Mouse (Mus musculus): ENCODE results near the gene Pdgfa. TPM values are rescaled to one million over a fixed set of nuclear protein-coding genes. Genes with fewer than 3 reads are reported as not detected.
A peak's percentile ranks its signal among the peaks of the same experiment; 100 is the strongest.

Pdgfa gene
- polyA plus RNA-seq, 1 experiment from 2014 or later: 14.5 TPM

- H3K27me3 ChIP-seq (replicated peaks; ENCODE audit: control insufficient read depth, insufficient read depth, low read length): no peaks in the 10 kb centered on the region
- no peak for ATAC-seq
- whole genome bisulfite sequencing: 75% methylated on average over 2 of the region's 2 CpGs
- no peaks in the 10 kb centered on the region for H3K36me3 ChIP-seq (ENCODE audit: control insufficient read depth, insufficient read depth, low read length)
- no peak overlapping the region for H3K27ac ChIP-seq (ENCODE audit: low read depth, low read length)
- no peak for DNase-seq (ENCODE audit: low spot score)
- no peaks in the 10 kb centered on the region for H3K9me3 ChIP-seq (replicated peaks; ENCODE audit: control insufficient read depth, low read length)
- H3K4me2 ChIP-seq (ENCODE audit: low read length): no peak overlapping the region
- H3K9ac ChIP-seq (ENCODE audit: low read length): no peak overlapping the region
- H3K4me1 ChIP-seq (ENCODE audit: control insufficient read depth, insufficient read depth, low read length): peaks cover 13% of the 10 kb centered on the region
- H3K4me3 ChIP-seq (ENCODE audit: low read depth, low read length): no peak overlapping the region
These were observed 45.9 kb downstream of the Pdgfa start for GRCm38 (mm10) chr5:138951305-138951704.

DNA sequence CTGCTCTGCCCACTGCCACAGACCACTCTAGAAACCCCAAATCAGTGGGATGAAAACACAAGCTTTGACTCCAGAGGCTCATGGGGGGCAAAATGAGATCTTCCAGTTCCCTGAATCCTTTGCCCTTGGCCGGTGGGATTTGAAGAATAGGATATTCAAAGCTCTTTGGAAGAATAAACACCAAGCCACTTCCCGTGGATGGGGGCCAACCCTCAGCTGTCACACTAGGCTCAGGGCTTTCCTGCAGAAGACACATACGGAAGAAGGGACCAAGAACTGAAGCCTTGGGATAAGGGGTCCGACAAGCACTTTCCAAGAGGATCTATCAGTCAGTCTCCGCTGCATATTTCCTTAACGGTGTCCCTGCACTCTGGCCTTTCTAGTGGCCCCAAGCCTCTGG lies 48.0 kb downstream of the Pdgfa start:
- Histone ChIP-seq H3K4me3 (ENCODE audit: low read depth, low read length) (no peak overlapping the region), H3K36me3 (ENCODE audit: control insufficient read depth, insufficient read depth, low read length) (no peaks in the 10 kb centered on the region), H3K4me2 (ENCODE audit: low read length) (no peak overlapping the region), H3K27me3 (replicated peaks; ENCODE audit: control insufficient read depth, insufficient read depth, low read length) (no peaks in the 10 kb centered on the region), H3K27ac (ENCODE audit: low read depth, low read length) (no peak overlapping the region), H3K9me3 (replicated peaks; ENCODE audit: control insufficient read depth, low read length) (no peaks in the 10 kb centered on the region), H3K4me1 (ENCODE audit: control insufficient read depth, insufficient read depth, low read length) (peaks cover 13% of the 10 kb centered on the region), H3K9ac (ENCODE audit: low read length) (no peak overlapping the region)
- DNase-seq (ENCODE audit: low spot score): no peak
- no peak for ATAC-seq
- 71% methylated on average over 6 of the region's 6 CpGs for WGBS

DNA sequence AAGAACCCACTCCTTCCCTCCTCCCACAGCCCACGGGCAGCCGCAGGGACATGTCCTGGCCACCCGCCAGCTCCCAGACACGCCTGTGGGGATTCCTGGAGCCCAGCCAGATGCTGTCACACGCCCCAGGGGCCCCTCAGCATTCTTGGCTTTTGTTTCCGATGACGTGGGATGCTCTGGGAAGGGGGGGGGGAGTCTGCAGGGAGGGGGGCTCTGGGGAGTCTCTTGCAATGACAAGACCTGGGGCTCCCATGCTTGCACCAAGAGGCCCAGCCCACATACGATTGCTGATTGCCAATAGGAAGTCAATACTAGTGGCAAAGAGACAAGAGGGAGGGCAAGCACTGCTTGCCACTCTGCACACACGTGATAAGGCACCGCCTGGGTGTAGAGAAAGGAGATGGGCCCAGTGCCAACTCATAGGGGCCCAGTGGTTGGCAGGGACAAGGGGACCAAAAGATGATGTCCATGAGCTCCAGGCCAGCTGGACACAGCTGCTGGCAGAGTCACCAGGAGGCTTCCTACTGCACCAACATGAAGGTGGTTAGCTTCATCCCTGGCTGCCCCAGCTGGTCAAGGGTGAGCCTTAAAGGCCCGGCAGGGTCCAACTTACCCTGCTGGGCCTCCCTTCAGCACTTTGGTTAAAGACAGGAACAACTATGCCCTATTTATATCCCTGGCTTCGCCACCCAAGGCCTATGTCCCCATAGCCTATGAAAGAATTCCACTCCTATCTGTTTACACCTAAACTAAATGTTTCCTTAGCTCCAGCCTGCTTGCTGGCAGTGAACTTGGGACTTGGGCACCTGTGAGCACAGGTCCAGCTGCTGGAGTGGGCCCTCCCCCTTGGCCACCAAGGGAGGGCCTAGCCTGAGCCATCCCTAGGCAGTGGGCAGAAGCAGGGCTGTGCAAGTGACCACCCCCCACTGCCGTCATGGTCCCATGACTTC lies 48.9 kb downstream of the Pdgfa start:
- H3K27ac ChIP-seq (ENCODE audit: low read depth, low read length): peak overlapping the region; percentile 2; the same call in 1 of the 2 replicates
- H3K27me3 ChIP-seq (replicated peaks; ENCODE audit: control insufficient read depth, insufficient read depth, low read length): no peaks in the 10 kb centered on the region
- peak; percentile 83 for ATAC-seq
- 23% methylated on average over 13 of the region's 13 CpGs for WGBS
- H3K4me3 ChIP-seq (ENCODE audit: low read depth, low read length): no peak overlapping the region
- H3K36me3 ChIP-seq (ENCODE audit: control insufficient read depth, insufficient read depth, low read length): no peaks in the 10 kb centered on the region
- H3K9ac ChIP-seq (ENCODE audit: low read length): no peak overlapping the region
- DNase-seq (ENCODE audit: low spot score): peak; percentile 73
- H3K9me3 ChIP-seq (replicated peaks; ENCODE audit: control insufficient read depth, low read length): no peaks in the 10 kb centered on the region
- H3K4me2 ChIP-seq (ENCODE audit: low read length): peak overlapping the region; percentile 23; the same call in 1 of the 2 replicates
- peaks cover 13% of the 10 kb centered on the region for H3K4me1 ChIP-seq (ENCODE audit: control insufficient read depth, insufficient read depth, low read length)

- Histone ChIP-seq H3K4me2 (ENCODE audit: low read length) (no peak overlapping the region), H3K4me1 (ENCODE audit: control insufficient read depth, insufficient read depth, low read length) (peaks cover 13% of the 10 kb centered on the region), H3K4me3 (ENCODE audit: low read depth, low read length) (no peak overlapping the region), H3K27me3 (replicated peaks; ENCODE audit: control insufficient read depth, insufficient read depth, low read length) (no peaks in the 10 kb centered on the region), H3K9ac (ENCODE audit: low read length) (no peak overlapping the region), H3K27ac (ENCODE audit: low read depth, low read length) (0 out of 2 replicates have a peak overlapping the region, but pooled peaks have one; percentile 2), H3K9me3 (replicated peaks; ENCODE audit: control insufficient read depth, low read length) (no peaks in the 10 kb centered on the region), H3K36me3 (ENCODE audit: control insufficient read depth, insufficient read depth, low read length) (no peaks in the 10 kb centered on the region)
- ATAC-seq (0 out of 2 replicates have a peak, but pooled peaks have one; percentile 32), DNase-seq (ENCODE audit: low spot score) (peak; percentile 40)
- WGBS: 42% methylated on average over 5 of the region's 5 CpGs
These were observed 49.7 kb downstream of the Pdgfa start for GRCm38 (mm10) chr5:138947487-138947886.

DNA sequence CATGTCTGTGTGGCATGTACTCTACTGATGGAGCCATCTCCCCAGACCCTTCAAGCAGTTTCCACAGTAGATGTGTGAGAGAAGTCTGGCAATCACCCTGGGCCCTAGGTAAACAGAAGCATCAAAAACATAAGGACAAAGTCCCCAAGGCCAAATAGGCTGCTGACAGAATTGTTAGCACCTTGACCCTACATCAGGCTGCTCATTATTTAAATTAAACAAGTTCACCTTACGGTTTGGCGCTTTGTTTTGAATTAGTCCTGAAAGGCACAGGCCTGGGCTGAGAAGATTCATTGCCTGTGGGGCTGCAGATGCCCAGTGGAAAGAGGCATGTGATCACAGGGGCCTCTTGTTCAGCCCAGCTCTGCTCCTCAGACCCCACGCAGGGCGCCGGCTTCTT lies 50.2 kb downstream of the Pdgfa start:
- H3K9me3 ChIP-seq (replicated peaks; ENCODE audit: control insufficient read depth, low read length): no peaks in the 10 kb centered on the region
- H3K4me1 ChIP-seq (ENCODE audit: control insufficient read depth, insufficient read depth, low read length): peaks cover 13% of the 10 kb centered on the region
- H3K36me3 ChIP-seq (ENCODE audit: control insufficient read depth, insufficient read depth, low read length): no peaks in the 10 kb centered on the region
- H3K4me2 ChIP-seq (ENCODE audit: low read length): no peak overlapping the region
- peak; percentile 18; the same call in 1 of the 2 replicates for ATAC-seq
- no peak overlapping the region for H3K4me3 ChIP-seq (ENCODE audit: low read depth, low read length)
- H3K27me3 ChIP-seq (replicated peaks; ENCODE audit: control insufficient read depth, insufficient read depth, low read length): no peaks in the 10 kb centered on the region
- no peak for DNase-seq (ENCODE audit: low spot score)
- 66% methylated on average over 5 of the region's 5 CpGs for WGBS
- H3K9ac ChIP-seq (ENCODE audit: low read length): no peak overlapping the region
- H3K27ac ChIP-seq (ENCODE audit: low read depth, low read length): no peak overlapping the region

GRCm38 (mm10) chr5:138945011-138945410 lies 52.2 kb downstream of the Pdgfa start:
- no peak overlapping the region for H3K27ac ChIP-seq (ENCODE audit: low read depth, low read length)
- H3K4me2 ChIP-seq (ENCODE audit: low read length): no peak overlapping the region
- no peaks in the 10 kb centered on the region for H3K27me3 ChIP-seq (replicated peaks; ENCODE audit: control insufficient read depth, insufficient read depth, low read length)
- ATAC-seq (no peak), DNase-seq (ENCODE audit: low spot score) (no peak)
- peaks cover 13% of the 10 kb centered on the region for H3K4me1 ChIP-seq (ENCODE audit: control insufficient read depth, insufficient read depth, low read length)
- no peak overlapping the region for H3K4me3 ChIP-seq (ENCODE audit: low read depth, low read length)
- no peaks in the 10 kb centered on the region for H3K9me3 ChIP-seq (replicated peaks; ENCODE audit: control insufficient read depth, low read length)
- no peaks in the 10 kb centered on the region for H3K36me3 ChIP-seq (ENCODE audit: control insufficient read depth, insufficient read depth, low read length)
- H3K9ac ChIP-seq (ENCODE audit: low read length): no peak overlapping the region
- 91% methylated on average over 3 of the region's 3 CpGs for WGBS

GRCm38 (mm10) chr5:138944551-138944950 lies 52.6 kb downstream of the Pdgfa start:
- no peak overlapping the region for H3K9ac ChIP-seq (ENCODE audit: low read length)
- WGBS: 85% methylated on average over 7 of the region's 7 CpGs
- H3K36me3 ChIP-seq (ENCODE audit: control insufficient read depth, insufficient read depth, low read length): no peaks in the 10 kb centered on the region

GRCm38 (mm10) chr5:138941842-138942241 lies 55.3 kb downstream of the Pdgfa start:
- WGBS: 80% methylated on average over 8 of the region's 8 CpGs
- Histone ChIP-seq H3K36me3 (ENCODE audit: control insufficient read depth, insufficient read depth, low read length) (no peaks in the 10 kb centered on the region), H3K9me3 (replicated peaks; ENCODE audit: control insufficient read depth, low read length) (no peaks in the 10 kb centered on the region), H3K4me2 (ENCODE audit: low read length) (no peak overlapping the region), H3K27me3 (replicated peaks; ENCODE audit: control insufficient read depth, insufficient read depth, low read length) (no peaks in the 10 kb centered on the region), H3K4me3 (ENCODE audit: low read depth, low read length) (no peak overlapping the region), H3K27ac (ENCODE audit: low read depth, low read length) (no peak overlapping the region), H3K9ac (ENCODE audit: low read length) (no peak overlapping the region), H3K4me1 (ENCODE audit: control insufficient read depth, insufficient read depth, low read length) (no peaks in the 10 kb centered on the region)
- ATAC-seq (no peak), DNase-seq (ENCODE audit: low spot score) (no peak)

More at GRCm38 (mm10) chr5:138944551-138944950, 52.6 kb downstream of the Pdgfa start:
- H3K27ac ChIP-seq (ENCODE audit: low read depth, low read length): no peak overlapping the region
- H3K4me1 ChIP-seq (ENCODE audit: control insufficient read depth, insufficient read depth, low read length): peaks cover 13% of the 10 kb centered on the region
- no peak overlapping the region for H3K4me3 ChIP-seq (ENCODE audit: low read depth, low read length)
- no peaks in the 10 kb centered on the region for H3K9me3 ChIP-seq (replicated peaks; ENCODE audit: control insufficient read depth, low read length)
- no peaks in the 10 kb centered on the region for H3K27me3 ChIP-seq (replicated peaks; ENCODE audit: control insufficient read depth, insufficient read depth, low read length)
- no peak for DNase-seq (ENCODE audit: low spot score)
- ATAC-seq: no peak
- H3K4me2 ChIP-seq (ENCODE audit: low read length): no peak overlapping the region

DNA sequence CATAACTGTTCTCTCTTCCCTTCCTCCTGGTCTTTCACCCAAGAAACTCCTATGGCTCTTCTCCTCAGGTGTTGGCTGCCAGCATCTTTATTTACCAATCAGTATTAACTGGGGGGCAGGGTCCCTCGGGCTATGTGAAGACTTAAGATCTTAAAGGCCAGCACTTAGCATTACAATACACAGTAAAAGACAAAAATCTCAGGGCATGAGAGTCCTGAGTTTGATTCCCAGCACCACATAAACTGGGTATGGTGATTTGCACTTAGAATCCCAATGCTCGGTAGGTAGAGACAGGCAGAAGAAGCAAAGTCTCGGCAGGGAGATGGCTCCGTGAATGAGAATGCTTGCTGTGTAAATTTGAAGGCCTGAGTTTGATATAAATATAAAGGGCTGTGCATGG lies 56.6 kb downstream of the Pdgfa start:
- 73% methylated on average over 4 of the region's 4 CpGs for WGBS
- no peak overlapping the region for H3K27ac ChIP-seq (ENCODE audit: low read depth, low read length)
- no peak overlapping the region for H3K9ac ChIP-seq (ENCODE audit: low read length)
- no peaks in the 10 kb centered on the region for H3K9me3 ChIP-seq (replicated peaks; ENCODE audit: control insufficient read depth, low read length)
- H3K36me3 ChIP-seq (ENCODE audit: control insufficient read depth, insufficient read depth, low read length): no peaks in the 10 kb centered on the region
- no peak overlapping the region for H3K4me2 ChIP-seq (ENCODE audit: low read length)
- H3K4me1 ChIP-seq (ENCODE audit: control insufficient read depth, insufficient read depth, low read length): no peaks in the 10 kb centered on the region
- no peak overlapping the region for H3K4me3 ChIP-seq (ENCODE audit: low read depth, low read length)
- DNase-seq (ENCODE audit: low spot score): no peak
- ATAC-seq: no peak
- H3K27me3 ChIP-seq (replicated peaks; ENCODE audit: control insufficient read depth, insufficient read depth, low read length): no peaks in the 10 kb centered on the region

Data from forebrain, embryonic 14.5 days (tissue).